Mouse (Mus musculus) olfactory bulb, adult 2 months (tissue): ENCODE measurements around the gene Aimp1. TPM values are rescaled to one million over a fixed set of nuclear protein-coding genes. Genes with fewer than 3 reads are reported as not detected.

ENCODE experiments used
- H3K27ac ChIP-seq: fragments of 200-500 bp; 2 replicates; pipeline ENCODE4 v1.5.1; 2012; ENCODE audit warnings: low read depth, low read length; ENCODE audit not compliant: insufficient read depth
- H3K4me1 ChIP-seq: fragments of 200-500 bp; 2 replicates; pipeline ENCODE4 v1.6.1; 2012; ENCODE audit warnings: low read length; ENCODE audit not compliant: control insufficient read depth, insufficient read depth
- H3K4me3 ChIP-seq: fragments of 200-500 bp; 2 replicates; pipeline ENCODE4 v1.5.1; 2012; ENCODE audit warnings: mild to moderate bottlenecking, low read depth, low read length, moderate library complexity; ENCODE audit not compliant: insufficient read depth
- CTCF ChIP-seq: fragments of 200-500 bp; IDR thresholded peaks from 2 replicates; pipeline ENCODE4 v1.5.1; 2012; ENCODE audit warnings: low read depth, mild to moderate bottlenecking, low read length, moderate library complexity; ENCODE audit not compliant: insufficient read depth
- POLR2A ChIP-seq: fragments of 200-500 bp; IDR thresholded peaks from 2 replicates; pipeline ENCODE4 v1.6.1; 2012; ENCODE audit warnings: mild to moderate bottlenecking, low read depth, low read length, moderate library complexity; ENCODE audit not compliant: insufficient read depth
- WGBS: fragments of 180-500 bp; shearing (Covaris S2); methylation state at CpG from one replicate; pipeline ENCODE4 v1.1.7; 2018; 5-methylcytosine and 5-hydroxymethylcytosine counted together
- polyA plus RNA-seq: library from polyadenylated mRNA; stranded (reverse); fragments of >200 nt; gene quantifications from 2 replicates; pipeline ENCODE4 v1.2.4, GENCODE M21; 2012; ENCODE audit warnings: low replicate concordance; ENCODE audit not compliant: missing spikeins, insufficient read depth, insufficient read length

Gene Aimp1
- polyA plus RNA-seq, 1 experiment = not detected

DNA sequence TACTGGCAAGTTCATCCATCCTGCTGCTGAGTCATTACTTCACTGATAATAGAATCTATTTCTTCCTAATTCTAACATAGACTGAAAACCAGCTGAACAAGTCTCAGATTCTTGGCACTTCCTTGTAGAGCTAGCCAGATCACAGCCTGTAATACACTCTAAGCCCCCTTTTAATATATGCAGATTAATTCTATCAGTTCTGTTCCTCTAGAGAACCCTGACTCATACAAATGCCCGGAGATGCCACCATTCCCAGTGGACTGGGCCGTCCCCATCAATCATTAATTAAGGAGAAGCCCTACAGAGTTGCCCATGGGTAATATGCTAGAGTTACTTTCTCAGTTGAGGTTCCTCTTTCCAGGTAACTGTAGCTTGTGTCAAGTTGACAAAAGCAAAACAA, 28.2 kb downstream of the Aimp1 start:
- WGBS = 30% methylated on average over 2 of the region's 2 CpGs
- H3K4me1 ChIP-seq = no peaks in the 10 kb centered on the region
- TF ChIP-seq CTCF = no peak
- TF ChIP-seq POLR2A = no peak
- H3K4me3 ChIP-seq = no peak overlapping the region
- no peak overlapping the region for H3K27ac ChIP-seq

DNA sequence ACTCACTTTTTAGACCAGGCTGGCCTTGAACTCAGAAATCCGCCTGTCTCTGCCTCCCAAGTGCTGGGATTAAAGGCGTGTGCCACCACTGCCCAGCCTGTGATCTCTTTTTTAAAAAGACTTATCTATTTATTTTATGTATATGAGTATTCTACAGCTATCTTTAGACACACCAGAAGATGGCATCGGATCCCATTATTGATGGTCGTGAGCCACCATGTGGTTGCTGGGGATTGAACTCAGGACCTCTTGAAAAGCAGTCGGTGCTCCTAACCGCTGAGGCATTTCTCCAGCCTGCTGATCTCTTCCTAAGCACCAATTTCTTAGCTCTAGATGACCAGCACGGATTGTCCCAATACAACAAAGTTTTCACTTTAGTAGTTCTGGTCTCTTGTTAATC, 30.2 kb downstream of the Aimp1 start:
- no peak for TF ChIP-seq CTCF
- no peak for TF ChIP-seq POLR2A
- Histone ChIP-seq H3K27ac (no peak overlapping the region), H3K4me1 (no peaks in the 10 kb centered on the region), H3K4me3 (no peak overlapping the region)
- 84% methylated on average over 7 of the region's 7 CpGs for WGBS

DNA sequence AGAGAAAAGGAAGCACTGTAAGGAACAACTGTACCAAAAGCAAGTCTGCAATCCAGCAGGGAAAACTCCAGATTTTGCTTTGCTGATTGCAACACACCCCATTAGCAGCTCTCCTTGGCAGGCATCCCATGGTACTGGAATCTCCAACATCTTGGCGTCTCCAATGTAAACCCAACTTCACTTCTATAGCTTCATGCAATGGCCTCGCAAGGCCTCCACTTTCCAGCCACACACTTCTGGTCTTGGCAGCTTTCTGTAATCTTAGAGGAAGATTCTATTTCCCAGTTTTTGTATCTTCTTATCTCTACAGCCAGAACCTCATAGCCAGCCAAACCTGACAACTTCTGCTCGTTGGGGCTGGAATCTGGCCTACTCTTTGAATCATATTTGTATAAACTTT, 32.4 kb downstream of the Aimp1 start:
- TF ChIP-seq POLR2A = no peak
- no peak for TF ChIP-seq CTCF

GRCm38 (mm10) chr3:132650191-132650590, 34.0 kb downstream of the Aimp1 start:
- Histone ChIP-seq H3K4me3 (no peak overlapping the region), H3K4me1 (no peaks in the 10 kb centered on the region), H3K27ac (no peak overlapping the region)
- WGBS = 45% methylated on average over 5 of the region's 5 CpGs
- TF ChIP-seq POLR2A (no peak), CTCF (no peak)

More for the DNA sequence above, 32.4 kb downstream of the Aimp1 start:
- Histone ChIP-seq H3K4me3 (no peak overlapping the region), H3K4me1 (no peaks in the 10 kb centered on the region), H3K27ac (no peak overlapping the region)
- 73% methylated on average over 3 of the region's 3 CpGs for WGBS

GRCm38 (mm10) chr3:132649368-132649767, 34.8 kb downstream of the Aimp1 start:
- WGBS = 82% methylated on average over 7 of the region's 7 CpGs
- no peak overlapping the region for H3K4me3 ChIP-seq
- no peak for TF ChIP-seq POLR2A
- TF ChIP-seq CTCF = no peak
- H3K4me1 ChIP-seq = no peaks in the 10 kb centered on the region
- H3K27ac ChIP-seq = no peak overlapping the region

- H3K27ac ChIP-seq = no peak overlapping the region
- 36% methylated on average over 1 of the region's 1 CpGs for WGBS
- H3K4me1 ChIP-seq = no peaks in the 10 kb centered on the region
- H3K4me3 ChIP-seq = no peak overlapping the region
- TF ChIP-seq CTCF (no peak), POLR2A (no peak)
These were observed 37.4 kb downstream of the Aimp1 start for GRCm38 (mm10) chr3:132646814-132647213.

DNA sequence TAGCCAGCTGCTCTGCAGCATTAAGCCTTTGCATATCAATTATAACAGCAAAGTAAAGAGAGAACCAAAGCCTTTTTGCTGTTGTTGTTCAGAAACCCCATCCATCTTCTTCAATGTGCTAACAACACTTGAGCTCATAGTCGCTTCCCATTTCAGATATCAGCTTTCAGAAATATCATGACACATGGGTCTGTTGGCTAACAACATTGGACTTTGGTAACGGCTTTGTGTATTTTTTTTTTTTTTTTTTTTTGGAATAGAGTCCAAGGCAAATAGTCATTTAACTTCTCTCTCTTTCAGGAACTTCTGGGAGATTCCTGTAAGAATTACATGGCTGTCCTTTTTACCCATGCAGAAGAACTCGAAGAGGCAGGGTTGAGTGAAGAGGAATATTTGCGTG, 40.1 kb downstream of the Aimp1 start:
- no peaks in the 10 kb centered on the region for H3K4me1 ChIP-seq
- TF ChIP-seq POLR2A = no peak
- TF ChIP-seq CTCF = no peak
- H3K27ac ChIP-seq = no peak overlapping the region
- 84% methylated on average over 4 of the region's 4 CpGs for WGBS
- no peak overlapping the region for H3K4me3 ChIP-seq

- TF ChIP-seq CTCF (no peak), POLR2A (no peak)
- 94% methylated on average over 3 of the region's 3 CpGs for WGBS
- Histone ChIP-seq H3K27ac (no peak overlapping the region), H3K4me1 (no peaks in the 10 kb centered on the region), H3K4me3 (no peak overlapping the region)
These were observed 47.1 kb downstream of the Aimp1 start for GRCm38 (mm10) chr3:132637080-132637479.

GRCm38 (mm10) chr3:132633261-132633660, 50.9 kb downstream of the Aimp1 start:
- WGBS = 67% methylated on average over 2 of the region's 2 CpGs

More at GRCm38 (mm10) chr3:132633261-132633660, 50.9 kb downstream of the Aimp1 start:
- TF ChIP-seq POLR2A (no peak), CTCF (no peak)
- Histone ChIP-seq H3K4me3 (no peak overlapping the region), H3K27ac (no peak overlapping the region), H3K4me1 (no peaks in the 10 kb centered on the region)
